Mouse (Mus musculus) forebrain, embryonic 10.5 days (tissue): ENCODE measurements at regions not wholly inside any gene's neighbourhood (a gene's known extent, or its start where the extent isn't known, plus 50 kb on each side); places are given as distances from the start of the nearest gene placed in this dataset.
A peak's percentile ranks its signal among the peaks of the same experiment; 100 is the strongest.

Experiments used
- DNase-seq: peaks from one replicate; pipeline ENCODE4 v3.0.0-alpha.2; 2017; ENCODE audit warnings: low spot score; ENCODE audit errors: extremely low spot score
- H3K27ac ChIP-seq: fragments of 300-500 bp; sonication (generic); 2 replicates; pipeline ENCODE4 v1.5.1; 2016; ENCODE audit warnings: mild to moderate bottlenecking
- H3K27me3 ChIP-seq: fragments of 300-500 bp; sonication (generic); 2 replicates; pipeline ENCODE4 v1.6.1; 2016; ENCODE audit warnings: mild to moderate bottlenecking; ENCODE audit not compliant: poor library complexity, severe bottlenecking
- H3K36me3 ChIP-seq: fragments of 300-500 bp; sonication (generic); replicated peaks from 2 replicates; pipeline ENCODE4 v1.6.1; 2016; ENCODE audit warnings: mild to moderate bottlenecking, moderate library complexity
- H3K4me1 ChIP-seq: fragments of 300-500 bp; sonication (generic); 2 replicates; pipeline ENCODE4 v1.6.1; 2016
- H3K4me3 ChIP-seq: fragments of 300-500 bp; sonication (generic); 2 replicates; pipeline ENCODE4 v1.5.1; 2016; ENCODE audit warnings: mild to moderate bottlenecking, moderate library complexity
- H3K9me3 ChIP-seq: fragments of 300-500 bp; sonication (generic); 2 replicates; pipeline ENCODE4 v1.6.1; 2016; ENCODE audit warnings: mild to moderate bottlenecking, moderate library complexity
- WGBS: fragments of 180-500 bp; shearing (Covaris S2); methylation state at CpG from one replicate; pipeline ENCODE4 v1.1.7; 2016; 5-methylcytosine and 5-hydroxymethylcytosine counted together

GRCm38 (mm10) chr6:116767738-116768522 lies 51.2 kb upstream of the Tmem72 start:
- peaks cover 4% of the 10 kb centered on the region; the same call in 1 of the 2 replicates for H3K27me3 ChIP-seq
- no peaks in the 10 kb centered on the region for H3K36me3 ChIP-seq
- WGBS, result 42% methylated on average over 17 of the region's 17 CpGs
- H3K27ac ChIP-seq, result 0 out of 2 replicates have a peak overlapping the region, but pooled peaks have one; percentile 16
- peaks cover 3% of the 10 kb centered on the region; the same call in 1 of the 2 replicates for H3K4me1 ChIP-seq
- no peak overlapping the region for H3K4me3 ChIP-seq
- DNase-seq, result peak; percentile 78
- no peaks in the 10 kb centered on the region for H3K9me3 ChIP-seq

- Histone ChIP-seq H3K9me3 (no peaks in the 10 kb centered on the region), H3K36me3 (no peaks in the 10 kb centered on the region), H3K4me3 (no peak overlapping the region), H3K4me1 (0 out of 2 replicates have a peak, but pooled peaks cover 4% of the 10 kb centered on the region), H3K27me3 (no peaks in the 10 kb centered on the region), H3K27ac (no peak overlapping the region)
- peak; percentile 45 for DNase-seq
- WGBS, result 67% methylated on average over 12 of the region's 12 CpGs
These were observed 58.4 kb upstream of the Tmem72 start for GRCm38 (mm10) chr6:116774954-116775675.

- H3K9me3 ChIP-seq, result no peaks in the 10 kb centered on the region
- H3K4me1 ChIP-seq, result no peaks in the 10 kb centered on the region
- DNase-seq, result no peak
- H3K27me3 ChIP-seq, result no peaks in the 10 kb centered on the region
- WGBS, result 79% methylated on average over 3 of the region's 3 CpGs
- H3K4me3 ChIP-seq, result no peak overlapping the region
- no peaks in the 10 kb centered on the region for H3K36me3 ChIP-seq
- no peak overlapping the region for H3K27ac ChIP-seq
These were observed 70.0 kb upstream of the Tmem72 start for GRCm38 (mm10) chr6:116786553-116787335.

GRCm38 (mm10) chr6:116793321-116793960 lies 76.7 kb upstream of the Tmem72 start:
- 92% methylated on average over 4 of the region's 4 CpGs for WGBS
- no peaks in the 10 kb centered on the region for H3K27me3 ChIP-seq
- no peak overlapping the region for H3K4me3 ChIP-seq
- no peaks in the 10 kb centered on the region for H3K9me3 ChIP-seq
- H3K4me1 ChIP-seq, result peaks cover 3% of the 10 kb centered on the region; the same call in 1 of the 2 replicates
- no peak for DNase-seq
- H3K27ac ChIP-seq, result no peak overlapping the region
- no peaks in the 10 kb centered on the region for H3K36me3 ChIP-seq

GRCm38 (mm10) chr6:116793961-116794336 lies 77.2 kb upstream of the Tmem72 start:
- no peak for DNase-seq
- H3K27ac ChIP-seq, result no peak overlapping the region
- WGBS, result 80% methylated on average over 9 of the region's 9 CpGs

GRCm38 (mm10) chr6:116821215-116821912 lies 104.7 kb upstream of the Tmem72 start:
- Histone ChIP-seq H3K4me3 (no peak overlapping the region), H3K27ac (0 out of 2 replicates have a peak overlapping the region, but pooled peaks have one; percentile 25), H3K9me3 (no peaks in the 10 kb centered on the region), H3K4me1 (peaks cover 17% of the 10 kb centered on the region), H3K27me3 (no peaks in the 10 kb centered on the region), H3K36me3 (no peaks in the 10 kb centered on the region)
- WGBS, result 64% methylated on average over 12 of the region's 12 CpGs
- DNase-seq, result no peak

More at GRCm38 (mm10) chr6:116793961-116794336, 77.2 kb upstream of the Tmem72 start:
- Histone ChIP-seq H3K36me3 (no peaks in the 10 kb centered on the region), H3K9me3 (no peaks in the 10 kb centered on the region), H3K4me1 (peaks cover 3% of the 10 kb centered on the region; the same call in 1 of the 2 replicates), H3K27me3 (no peaks in the 10 kb centered on the region), H3K4me3 (no peak overlapping the region)

- H3K4me1 ChIP-seq, result peaks cover 17% of the 10 kb centered on the region
- WGBS, result 97% methylated on average over 6 of the region's 6 CpGs
- H3K9me3 ChIP-seq, result no peaks in the 10 kb centered on the region
- H3K4me3 ChIP-seq, result no peak overlapping the region
- H3K27ac ChIP-seq, result no peak overlapping the region
- no peaks in the 10 kb centered on the region for H3K27me3 ChIP-seq
- DNase-seq, result no peak
- H3K36me3 ChIP-seq, result no peaks in the 10 kb centered on the region
These were observed 105.9 kb upstream of the Tmem72 start for GRCm38 (mm10) chr6:116822605-116823004.

GRCm38 (mm10) chr6:116825628-116826027 lies 108.9 kb upstream of the Tmem72 start:
- Histone ChIP-seq H3K4me3 (no peak overlapping the region), H3K36me3 (no peaks in the 10 kb centered on the region), H3K27me3 (no peaks in the 10 kb centered on the region), H3K9me3 (no peaks in the 10 kb centered on the region), H3K27ac (no peak overlapping the region), H3K4me1 (peaks cover 14% of the 10 kb centered on the region)
- no peak for DNase-seq
- WGBS, result 91% methylated on average over 2 of the region's 2 CpGs

GRCm38 (mm10) chr6:116829341-116829740 lies 112.6 kb upstream of the Tmem72 start:
- Histone ChIP-seq H3K4me1 (no peaks in the 10 kb centered on the region), H3K27ac (no peak overlapping the region), H3K27me3 (no peaks in the 10 kb centered on the region), H3K4me3 (no peak overlapping the region), H3K36me3 (no peaks in the 10 kb centered on the region), H3K9me3 (no peaks in the 10 kb centered on the region)
- WGBS, result 82% methylated on average over 2 of the region's 2 CpGs
- DNase-seq, result no peak

GRCm38 (mm10) chr6:116845990-116846862 lies 129.5 kb upstream of the Tmem72 start:
- Histone ChIP-seq H3K36me3 (no peaks in the 10 kb centered on the region), H3K27ac (no peak overlapping the region), H3K9me3 (no peaks in the 10 kb centered on the region), H3K4me3 (no peak overlapping the region), H3K4me1 (no peaks in the 10 kb centered on the region), H3K27me3 (no peaks in the 10 kb centered on the region)
- 89% methylated on average over 11 of the region's 11 CpGs for WGBS
- DNase-seq, result no peak

- H3K4me1 ChIP-seq, result no peaks in the 10 kb centered on the region
- no peaks in the 10 kb centered on the region for H3K27me3 ChIP-seq
- WGBS, result 75% methylated on average over 10 of the region's 10 CpGs
- no peak overlapping the region for H3K27ac ChIP-seq
- H3K36me3 ChIP-seq, result no peaks in the 10 kb centered on the region
- no peak overlapping the region for H3K4me3 ChIP-seq
- DNase-seq, result no peak
- no peaks in the 10 kb centered on the region for H3K9me3 ChIP-seq
These were observed 131.9 kb upstream of the Tmem72 start for GRCm38 (mm10) chr6:116848538-116849093.
